Mouse (Mus musculus): ENCODE results near the gene Vangl2.

- no peak for TF ChIP-seq CTCF (IDR thresholded peaks at IDR 0.05; ENCODE audit: extremely low read depth, insufficient read length, insufficient replicate concordance, low read depth, low read length)
- TF ChIP-seq POLR2A (IDR thresholded peaks at IDR 0.05; ENCODE audit: low read depth, low read length): no peak
These were observed 1.7 kb upstream of the Vangl2 start for GRCm38 (mm10) chr1:172029914-172030313.

Data from small intestine, adult 2 months (tissue).